Mouse (Mus musculus) cerebellum, adult 11-12 months (tissue): Measurements from ENCODE around the gene Fgfr2.
"Not testable (repeated sequence)": the region's sequence is repeated elsewhere in the genome, so short reads cannot be mapped to it uniquely, and the experiment has no call there.

Experiments
- DNase-seq: peaks from one replicate; pipeline ENCODE4 v3.0.0; 2022

Gene Fgfr2

DNA sequence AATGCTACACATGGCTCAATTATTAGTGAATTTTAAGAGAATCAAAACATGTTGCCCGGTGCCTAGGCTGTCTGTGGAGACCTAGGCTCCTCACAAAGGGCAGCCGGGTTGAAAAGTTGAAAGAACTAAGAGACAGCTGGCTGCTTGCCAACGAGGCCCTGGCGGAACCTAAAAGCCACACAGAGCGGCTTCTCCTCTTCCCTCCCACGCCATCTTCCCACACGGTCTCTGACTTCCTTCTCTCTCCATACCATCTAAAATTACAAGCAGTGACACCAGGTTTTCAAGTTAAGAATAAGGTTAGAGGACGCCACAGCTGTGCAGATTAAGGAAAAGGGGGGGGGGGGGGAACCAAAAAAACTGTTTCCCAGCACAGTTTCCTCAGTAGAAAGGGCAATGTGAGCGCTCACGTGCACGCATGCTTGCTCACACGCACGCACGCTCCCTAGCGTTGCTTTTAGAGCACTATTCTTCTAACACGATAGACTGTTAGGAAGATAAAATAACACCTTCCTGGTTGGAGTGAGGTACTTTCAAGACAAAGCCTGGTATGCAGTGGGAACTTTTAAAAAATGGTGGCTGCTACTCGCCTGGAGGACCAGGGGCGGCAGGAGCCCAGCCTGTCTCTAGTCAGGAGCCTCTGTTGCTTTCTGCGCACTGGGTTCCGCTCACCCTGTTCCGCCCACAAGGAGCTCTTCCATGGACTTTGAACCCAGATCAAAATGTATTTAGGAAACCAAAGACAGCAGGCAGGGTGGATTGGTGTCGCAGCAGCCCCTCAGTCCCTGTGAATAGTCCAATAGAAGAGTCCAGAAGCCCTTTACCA is 2491.4 kb downstream of the Fgfr2 start:
- DNase-seq: no peak

DNA sequence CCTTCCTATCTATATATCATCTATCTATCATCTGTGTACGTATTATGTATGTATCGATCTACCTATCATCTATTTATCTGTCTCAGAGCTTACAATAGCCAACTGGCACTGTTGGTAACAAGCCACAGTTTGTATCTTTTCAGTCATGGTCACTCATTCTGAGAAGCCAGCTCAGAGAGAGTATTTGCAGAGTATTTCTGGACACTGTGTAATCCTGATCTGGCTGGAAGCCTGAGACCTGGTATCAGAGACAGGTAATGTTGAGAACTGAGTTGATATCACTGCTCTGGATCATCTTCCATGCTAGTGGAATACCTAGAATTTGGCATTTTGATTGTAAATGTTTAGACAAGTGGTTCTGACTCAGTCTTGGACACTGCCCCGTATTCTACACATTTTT is 2492.2 kb downstream of the Fgfr2 start:
- DNase-seq: no peak

DNA sequence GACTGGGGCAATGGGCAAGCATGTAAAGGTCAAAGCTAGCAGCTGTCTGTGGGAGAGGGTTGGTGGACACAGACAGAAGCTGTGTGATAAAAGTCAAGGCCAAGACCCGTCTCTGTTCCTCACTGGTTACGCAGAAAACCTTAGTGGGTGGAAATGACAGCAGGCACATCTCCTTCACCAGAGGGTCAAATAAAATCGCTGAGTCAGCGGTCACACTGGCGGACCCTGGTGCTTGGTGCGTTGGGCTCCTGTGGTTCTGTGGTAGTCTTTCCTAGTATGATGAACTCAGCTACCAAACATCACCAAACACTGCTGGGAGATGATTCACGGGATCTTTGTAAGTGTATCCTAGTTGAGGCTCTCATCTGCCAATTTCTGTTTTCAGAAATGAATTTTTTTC is 2493.2 kb downstream of the Fgfr2 start:
- DNase-seq: no peak

DNA sequence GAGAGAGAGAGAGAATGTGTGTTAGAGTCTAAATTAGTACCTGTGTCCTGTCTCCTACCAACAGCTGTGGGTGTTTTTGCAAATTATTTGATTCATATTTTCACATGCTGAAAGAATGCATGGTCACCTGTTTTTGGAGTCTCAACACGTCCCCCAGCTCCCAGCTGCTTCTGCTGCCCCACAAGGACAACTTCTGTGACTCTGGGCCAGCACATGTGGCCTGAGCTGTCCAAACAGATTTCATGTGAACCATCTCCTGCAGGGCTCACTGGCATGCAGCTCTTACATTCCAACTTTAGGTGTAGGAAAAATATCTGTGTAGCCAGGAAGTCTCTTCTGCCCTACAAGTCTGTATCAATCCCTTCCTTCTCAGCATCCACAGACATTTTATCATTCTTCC is 2494.5 kb downstream of the Fgfr2 start:
- DNase-seq: no peak

DNA sequence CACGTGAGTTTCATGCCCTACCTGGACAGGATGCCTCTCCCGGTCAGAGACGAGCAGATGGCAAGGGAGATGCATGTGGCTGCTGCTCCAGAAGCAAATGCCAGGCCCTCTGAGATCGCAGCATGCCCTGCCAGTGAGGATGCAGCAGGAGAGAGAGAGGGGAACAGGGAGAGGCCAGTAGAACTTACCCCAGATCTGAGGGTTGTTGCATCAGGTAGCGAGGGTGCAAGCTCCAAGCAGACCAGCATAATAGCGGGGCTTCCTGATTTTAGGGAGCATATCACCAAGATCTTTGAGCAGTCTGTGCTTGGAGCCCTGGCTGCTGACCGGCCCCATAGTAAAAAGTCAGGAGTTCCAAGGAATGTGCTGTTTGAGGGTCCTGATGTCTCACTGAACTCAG is 2497.8 kb downstream of the Fgfr2 start:
- DNase-seq: peak; percentile 38

DNA sequence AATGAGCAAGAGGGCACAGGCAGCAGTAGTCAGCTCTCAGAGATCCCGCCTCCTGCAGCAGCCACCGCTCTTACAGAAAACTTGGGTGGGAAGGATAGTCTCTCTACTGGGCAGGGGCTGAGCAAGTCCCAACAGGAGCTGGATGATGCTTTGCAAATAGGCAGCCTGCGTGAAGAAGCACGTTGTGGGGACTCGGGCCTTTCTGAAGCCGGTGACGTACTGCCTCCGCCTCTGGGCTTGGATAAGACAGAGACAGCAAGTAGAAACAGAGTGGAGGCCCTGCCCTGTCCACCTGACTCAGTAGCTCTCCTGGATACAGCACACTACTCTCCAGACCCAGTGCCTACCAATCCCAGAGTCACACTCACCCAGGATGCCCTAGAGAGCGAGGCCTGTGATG is 2498.9 kb downstream of the Fgfr2 start:
- DNase-seq: no peak

DNA sequence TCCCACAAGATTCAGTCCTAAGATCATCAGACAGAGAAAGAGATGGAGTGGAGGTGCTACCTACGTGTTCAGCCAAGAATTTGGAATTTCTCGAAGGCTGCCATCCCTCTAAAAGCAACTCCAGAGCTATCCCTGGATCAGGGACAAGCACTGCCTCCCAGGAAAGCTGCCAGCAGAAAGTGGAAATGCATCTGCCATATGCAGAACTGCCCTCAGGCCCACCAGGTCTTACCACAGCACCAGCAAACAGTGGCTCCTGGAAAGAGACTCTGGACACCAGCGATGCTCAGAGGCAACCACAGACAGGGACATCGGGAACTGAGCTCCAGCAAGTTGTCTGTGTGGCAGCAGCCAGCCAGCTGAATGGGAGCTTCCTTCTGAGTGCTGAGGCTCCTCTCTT is 2500.8 kb downstream of the Fgfr2 start:
- DNase-seq: no peak

DNA sequence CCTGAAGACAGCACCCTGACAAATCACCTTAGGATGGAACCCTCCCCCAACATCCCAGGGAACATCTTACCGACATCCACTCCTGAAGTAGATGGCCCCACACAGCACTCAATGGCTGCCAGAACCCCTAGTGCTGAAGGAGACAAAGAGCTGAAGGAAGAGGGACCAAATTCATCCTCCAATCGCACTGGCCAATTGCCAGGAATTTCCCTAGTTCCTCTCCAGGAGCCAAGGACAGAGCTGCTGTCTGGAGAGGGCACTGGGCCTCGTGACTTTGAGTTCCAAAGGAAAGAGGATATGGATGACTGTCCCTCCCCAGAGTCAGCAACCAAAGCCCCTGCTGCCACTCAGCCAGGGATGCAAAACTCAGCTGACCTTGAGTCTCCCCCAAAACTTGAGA is 2501.2 kb downstream of the Fgfr2 start:
- no peak for DNase-seq

DNA sequence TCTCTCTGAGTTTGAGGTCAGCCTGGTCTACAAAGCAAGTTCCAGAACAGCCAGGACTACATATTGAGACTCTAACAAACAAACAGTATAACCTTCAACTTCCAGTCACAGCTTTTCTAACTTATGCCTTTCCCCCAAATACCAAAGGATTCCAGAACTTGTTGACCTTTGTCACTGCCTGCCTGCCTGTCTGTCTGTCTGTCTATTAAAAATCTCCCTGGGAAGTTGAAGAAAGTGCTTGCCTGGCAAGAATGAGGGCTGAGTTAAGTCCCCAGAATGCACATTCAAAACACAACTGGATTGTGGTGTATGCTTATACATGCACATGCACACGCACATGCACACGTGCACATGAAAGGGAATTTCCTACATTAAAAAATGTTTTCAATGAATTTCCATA is 2502.1 kb downstream of the Fgfr2 start:
- no peak for DNase-seq

DNA sequence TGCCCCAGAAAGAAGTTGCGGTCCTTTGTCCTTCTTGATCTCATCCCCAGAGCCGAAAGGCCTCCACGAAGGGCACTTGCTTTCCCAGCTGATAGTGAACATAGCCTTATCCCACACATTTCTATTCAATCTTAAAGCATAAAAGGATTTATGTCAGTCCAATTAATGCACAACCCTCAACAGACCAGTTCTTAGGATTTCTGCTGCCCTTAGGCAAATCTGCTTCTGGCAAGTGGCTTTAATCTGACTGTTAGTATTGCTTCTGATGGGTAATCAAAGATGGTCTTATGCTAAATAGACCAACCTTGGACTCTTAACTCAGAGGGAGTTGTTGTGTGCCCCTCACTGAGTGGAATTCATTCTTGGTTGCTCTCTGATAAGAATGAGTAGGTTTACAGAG is 2505.6 kb downstream of the Fgfr2 start:
- no peak for DNase-seq

DNA sequence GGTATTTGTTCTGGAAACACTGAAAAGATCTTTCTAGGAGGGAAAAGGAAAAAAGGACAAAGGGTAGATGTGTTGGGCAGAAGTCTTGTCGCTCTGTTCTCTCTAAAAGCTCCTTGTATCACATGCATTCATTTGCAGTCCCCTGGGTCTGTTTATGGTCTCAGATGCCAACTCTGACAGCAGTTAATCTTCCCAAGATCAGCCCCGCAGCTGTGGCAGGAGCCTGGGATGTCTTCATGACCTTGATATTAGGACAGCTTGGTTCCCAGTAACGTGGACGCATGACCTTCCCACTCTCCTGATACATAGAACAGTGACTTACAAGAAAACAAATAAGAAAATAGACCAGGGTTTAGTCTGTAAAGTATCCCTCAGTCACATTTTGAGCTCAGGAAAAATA is 2509.2 kb downstream of the Fgfr2 start:
- no peak for DNase-seq

DNA sequence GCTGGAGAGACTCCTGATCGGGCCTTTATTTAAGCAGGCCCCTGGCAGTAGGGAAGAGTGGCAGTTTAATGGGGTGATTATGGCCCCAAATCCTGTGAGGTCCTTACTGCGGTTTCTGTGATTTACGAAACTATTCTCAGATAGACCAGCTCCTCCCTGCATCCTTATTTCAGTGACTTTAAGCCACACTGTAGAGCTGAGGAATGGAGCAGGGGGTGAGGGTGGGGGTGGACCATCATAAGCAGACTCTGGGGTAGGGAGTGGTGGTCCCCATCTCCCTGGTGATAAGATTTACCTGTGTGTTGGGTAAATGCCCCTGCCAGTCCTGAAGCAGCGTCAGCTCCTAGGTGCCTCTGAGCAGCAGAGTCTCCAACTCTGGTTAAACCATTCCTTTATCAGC is 2516.2 kb downstream of the Fgfr2 start:
- DNase-seq: no peak

DNA sequence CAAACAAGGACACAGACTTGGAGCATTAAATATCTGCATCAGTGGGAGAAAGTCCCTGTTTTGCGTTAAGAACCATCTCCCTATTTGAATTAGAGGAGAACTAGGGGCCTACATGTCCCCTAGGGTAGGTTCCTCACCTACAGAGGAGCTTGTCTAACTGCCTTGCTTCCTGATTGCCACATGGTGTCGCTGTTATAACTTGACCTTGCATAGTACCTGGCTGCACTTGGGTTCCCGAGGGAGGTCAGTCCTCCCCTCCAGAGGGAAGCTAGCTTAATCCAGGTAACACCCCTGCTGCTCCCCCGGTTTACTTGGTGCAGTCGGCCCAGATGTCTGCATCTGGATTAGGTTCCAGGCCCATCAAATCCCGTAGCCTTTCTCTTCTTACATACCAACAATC is 2518.0 kb downstream of the Fgfr2 start:
- DNase-seq: no peak

DNA sequence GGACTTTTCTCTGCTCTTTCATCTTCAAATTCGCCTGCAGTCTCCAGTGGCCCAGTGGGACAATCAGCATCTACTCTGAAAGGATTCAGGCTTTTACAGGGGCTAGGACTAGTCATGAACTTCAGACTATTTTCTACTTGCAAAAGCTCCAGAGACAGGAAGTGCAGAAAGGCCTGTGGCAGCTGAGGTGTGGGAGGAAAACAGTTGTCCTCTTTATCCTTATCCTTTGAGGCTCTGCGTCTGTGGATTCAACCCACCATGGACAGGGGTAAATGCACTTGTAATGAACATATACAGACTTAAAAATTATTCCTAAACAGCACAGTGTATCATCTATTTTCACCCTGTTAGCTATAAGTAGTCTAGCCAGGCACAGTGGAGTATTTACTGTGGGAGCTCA is 2518.8 kb downstream of the Fgfr2 start:
- DNase-seq: no peak

DNA sequence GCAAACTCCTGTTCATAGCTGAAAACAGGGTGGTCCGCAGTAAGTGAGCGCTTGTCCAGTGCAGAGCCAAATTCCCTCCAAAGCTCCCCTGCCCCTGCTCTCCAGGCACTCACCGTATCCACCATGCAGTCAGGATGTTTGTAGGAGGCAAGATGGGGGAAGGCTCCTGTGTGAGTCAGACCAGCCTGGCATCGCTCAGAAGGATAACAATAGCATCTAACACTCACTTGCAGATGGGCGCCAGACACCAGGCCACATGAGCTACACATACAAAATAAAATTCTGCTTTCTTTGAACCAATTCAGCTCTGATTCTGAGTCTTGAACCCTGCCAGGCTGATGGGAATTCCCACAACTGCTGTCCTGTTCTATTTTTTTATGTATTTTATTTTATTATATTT is 2519.6 kb downstream of the Fgfr2 start:
- no peak for DNase-seq

DNA sequence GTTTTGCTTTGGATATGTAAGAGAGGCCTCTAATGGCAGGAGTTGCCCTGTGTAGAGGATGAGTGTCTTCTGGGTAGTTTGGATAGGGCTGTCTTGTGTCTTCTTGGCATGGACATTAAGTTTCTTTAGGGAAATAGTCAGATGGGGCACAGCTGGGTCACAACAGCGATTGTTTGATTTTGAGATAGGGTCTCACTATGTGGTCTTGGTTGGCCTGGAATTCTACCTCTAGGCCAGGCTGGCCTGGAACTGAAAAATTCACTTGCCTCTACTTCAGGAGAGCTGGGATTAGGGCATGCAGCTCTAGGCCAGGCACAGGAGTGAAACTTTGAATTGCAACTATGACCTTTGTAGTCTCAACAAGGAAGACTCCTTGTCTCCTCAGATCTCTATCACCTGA is 2520.3 kb downstream of the Fgfr2 start:
- no peak for DNase-seq

DNA sequence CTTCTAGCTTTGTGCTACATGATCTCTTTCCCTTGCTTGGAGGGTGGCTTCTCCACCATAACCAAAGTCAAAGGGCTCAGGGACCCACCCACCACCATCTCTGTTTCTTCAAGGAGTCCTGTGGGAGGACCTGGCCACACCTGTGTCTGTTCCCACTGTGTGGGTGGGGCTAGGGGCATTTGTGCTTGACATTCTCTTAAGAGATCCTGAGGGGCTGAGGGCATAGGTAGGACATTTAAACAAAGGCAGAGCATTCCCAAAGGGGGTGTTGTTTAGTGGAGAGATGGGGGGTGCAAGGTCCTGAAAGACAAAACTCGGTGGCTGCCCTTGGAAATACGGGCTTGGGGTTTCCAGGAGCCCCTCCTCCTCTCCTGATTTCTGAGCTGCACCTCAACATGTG is 2522.6 kb downstream of the Fgfr2 start:
- no peak for DNase-seq

DNA sequence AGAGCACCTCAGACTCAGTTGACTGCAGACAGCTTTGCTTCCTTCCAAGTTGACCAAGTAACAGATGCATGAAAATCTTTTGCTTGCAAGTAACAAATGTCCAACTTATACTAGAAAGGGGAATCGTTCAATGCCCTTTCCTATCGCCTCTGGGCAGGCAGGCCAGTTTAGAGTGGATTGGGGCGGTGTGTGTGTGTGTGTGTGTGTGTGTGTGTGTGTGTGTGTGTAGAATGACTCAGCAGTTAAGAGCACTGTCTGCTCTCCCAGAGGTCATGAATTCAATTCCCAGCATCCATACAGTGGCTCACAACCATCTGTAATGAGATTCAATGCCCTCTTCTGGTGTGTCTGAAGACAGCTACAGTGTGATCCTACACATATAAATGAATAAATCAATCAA is 2523.1 kb downstream of the Fgfr2 start:
- no peak for DNase-seq

DNA sequence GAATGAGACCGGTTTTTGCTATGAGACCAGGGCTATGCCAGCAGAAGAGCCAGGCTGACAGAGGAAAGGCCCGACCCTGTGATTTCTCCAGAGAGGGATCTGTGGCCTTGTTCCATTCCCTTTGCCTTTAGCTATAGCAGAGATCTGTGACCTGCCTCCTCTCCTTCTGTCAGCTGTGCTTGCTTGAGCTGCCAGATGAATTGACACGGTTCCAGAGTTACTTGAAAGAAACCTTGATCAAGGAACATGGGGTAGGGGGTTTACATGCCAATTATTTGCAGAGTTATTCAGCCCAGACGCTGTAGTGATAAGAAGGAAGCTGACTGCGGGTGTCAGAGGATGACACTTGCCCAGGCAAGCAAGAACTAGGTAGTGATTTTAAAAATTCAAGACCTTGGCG is 2525.6 kb downstream of the Fgfr2 start:
- no peak for DNase-seq

DNA sequence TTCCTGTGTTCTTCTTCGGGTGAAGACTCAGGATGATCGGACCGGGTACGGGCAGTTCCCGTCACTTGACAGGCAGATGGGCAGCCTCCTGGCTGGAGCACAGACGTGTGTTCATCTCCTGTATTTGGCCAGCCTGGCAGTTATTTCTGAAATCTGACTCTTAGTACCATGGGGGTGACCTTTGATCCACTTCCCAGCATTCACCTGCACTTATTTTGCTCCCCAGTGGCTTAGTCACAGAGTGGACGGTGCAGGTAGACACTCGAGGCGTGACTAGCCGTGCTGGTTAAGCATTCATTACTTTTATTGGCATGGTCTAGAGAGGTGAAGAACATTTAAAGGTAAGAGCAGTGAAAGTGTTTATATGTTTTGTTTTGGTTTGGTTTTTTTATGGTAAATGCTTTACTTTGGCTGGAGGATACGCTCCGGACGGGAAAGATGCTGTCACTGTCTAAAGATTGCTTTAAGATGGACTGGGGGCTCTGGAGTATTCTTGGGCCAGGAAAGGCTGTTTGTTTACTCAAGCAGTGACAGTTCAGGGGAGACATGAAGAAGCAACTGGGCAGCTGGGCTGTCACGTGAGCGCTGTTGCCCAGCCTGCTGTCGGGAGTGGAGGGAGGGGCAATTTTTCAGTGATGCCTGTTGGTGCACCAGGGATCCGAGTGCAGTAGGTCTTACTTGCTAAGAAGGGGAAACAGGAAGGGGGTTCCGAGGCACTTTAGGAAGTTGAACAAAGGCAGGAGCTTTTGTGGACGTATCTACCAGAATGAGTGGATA is 2526.9 kb downstream of the Fgfr2 start:
- not testable (repeated sequence) for DNase-seq

DNA sequence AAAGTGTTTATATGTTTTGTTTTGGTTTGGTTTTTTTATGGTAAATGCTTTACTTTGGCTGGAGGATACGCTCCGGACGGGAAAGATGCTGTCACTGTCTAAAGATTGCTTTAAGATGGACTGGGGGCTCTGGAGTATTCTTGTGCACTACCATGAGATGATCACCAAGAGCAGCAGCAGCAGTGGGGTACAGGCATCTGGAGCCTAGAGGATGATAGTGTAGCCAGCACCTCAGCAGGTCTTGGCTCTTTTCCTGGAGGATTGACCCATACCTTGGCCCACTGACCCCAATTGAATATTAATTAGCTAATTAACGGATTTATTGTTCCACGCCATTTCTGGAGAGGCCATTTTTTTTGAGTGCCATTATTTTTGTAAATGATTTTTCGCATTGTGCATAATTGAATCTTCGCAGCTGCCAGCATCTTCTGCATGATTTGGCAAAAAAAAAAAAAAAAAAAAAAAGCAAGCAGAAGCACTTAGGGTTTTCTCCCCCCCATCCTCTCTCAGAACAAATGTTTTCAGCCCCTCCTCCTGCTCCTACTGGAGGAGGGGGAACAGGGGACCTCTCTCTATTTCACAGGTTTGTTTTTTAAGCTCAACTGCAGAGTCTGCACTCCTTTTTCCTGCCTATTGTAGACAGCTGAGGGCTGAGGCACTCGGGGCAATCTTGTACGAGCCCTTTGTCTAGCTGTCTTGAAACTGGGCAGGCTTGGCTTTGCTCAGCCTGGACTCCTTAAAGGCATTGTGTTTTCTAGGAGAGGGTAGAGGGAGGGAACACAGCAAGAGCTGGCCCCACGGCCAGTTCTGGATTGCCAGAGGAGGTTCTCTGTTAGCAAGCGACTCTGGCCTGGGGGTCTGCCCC is 2529.5 kb downstream of the Fgfr2 start:
- peak; percentile 24 for DNase-seq

DNA sequence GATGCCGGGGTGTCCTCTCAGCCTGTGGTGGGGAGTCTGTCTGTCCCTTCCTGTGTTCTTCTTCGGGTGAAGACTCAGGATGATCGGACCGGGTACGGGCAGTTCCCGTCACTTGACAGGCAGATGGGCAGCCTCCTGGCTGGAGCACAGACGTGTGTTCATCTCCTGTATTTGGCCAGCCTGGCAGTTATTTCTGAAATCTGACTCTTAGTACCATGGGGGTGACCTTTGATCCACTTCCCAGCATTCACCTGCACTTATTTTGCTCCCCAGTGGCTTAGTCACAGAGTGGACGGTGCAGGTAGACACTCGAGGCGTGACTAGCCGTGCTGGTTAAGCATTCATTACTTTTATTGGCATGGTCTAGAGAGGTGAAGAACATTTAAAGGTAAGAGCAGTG is 2530.2 kb downstream of the Fgfr2 start:
- not testable (repeated sequence) for DNase-seq

DNA sequence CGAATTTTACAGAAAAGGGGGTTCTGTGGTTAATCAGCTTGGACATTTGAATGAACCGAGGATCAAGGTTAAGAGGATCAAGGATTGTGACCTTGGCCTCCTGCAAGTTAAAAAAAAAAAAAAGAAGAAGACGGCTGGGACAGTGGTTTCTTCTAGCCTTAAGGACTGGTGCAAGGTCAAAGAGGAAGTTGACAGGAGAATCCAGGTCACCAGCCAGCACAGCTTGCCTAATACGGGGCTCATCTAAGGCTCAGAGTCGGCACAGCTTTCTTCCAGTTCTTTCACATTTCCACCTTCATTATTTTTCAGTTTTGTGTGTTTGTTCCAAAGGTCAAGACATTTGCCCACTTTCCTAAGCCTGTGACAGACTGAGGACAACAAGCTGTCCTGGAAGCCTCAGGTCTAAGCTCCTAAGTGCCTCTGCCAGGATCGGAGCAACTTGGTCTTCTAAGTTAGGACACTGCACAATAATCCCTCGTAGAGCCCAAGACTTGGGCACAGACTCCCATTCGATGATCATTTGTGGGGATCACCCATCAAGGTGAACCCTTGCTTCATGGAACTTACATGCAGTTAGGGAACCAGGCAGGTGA is 2532.2 kb downstream of the Fgfr2 start:
- no peak for DNase-seq
